Mouse (Mus musculus): Measurements from ENCODE around the gene Hes7.

- TF ChIP-seq SMC3 (IDR thresholded peaks at IDR 0.05; ENCODE audit: low read depth, low read length), result no peak
- no peak for TF ChIP-seq EP300 (IDR thresholded peaks at IDR 0.05; ENCODE audit: low read length)
- no peak for TF ChIP-seq BHLHE40 (IDR thresholded peaks at IDR 0.05; ENCODE audit: low read depth, low read length)
- TF ChIP-seq CTCF (conservative IDR thresholded peaks at IDR 0.05 in 1 of 2, IDR thresholded peaks at IDR 0.05 in 1 of 2; ENCODE audit: low read depth in 2 of 2, low read length in 2 of 2), result no peak
- no peak for TF ChIP-seq MAX (IDR thresholded peaks at IDR 0.05; ENCODE audit: low read length)
- no peak for TF ChIP-seq E2F4 (IDR thresholded peaks at IDR 0.05; ENCODE audit: insufficient replicate concordance, low read depth, low read length)
- no peak for TF ChIP-seq USF2 (conservative IDR thresholded peaks at IDR 0.05; ENCODE audit: low read depth, low read length)
- no peak for TF ChIP-seq POLR2A (IDR thresholded peaks at IDR 0.05; ENCODE audit: low read depth, low read length)
- no peak for TF ChIP-seq KAT2A (IDR thresholded peaks at IDR 0.05; ENCODE audit: insufficient replicate concordance, low read length)
- TF ChIP-seq CHD2 (IDR thresholded peaks at IDR 0.05; ENCODE audit: low read length), result no peak
Observed at GRCm38 (mm10) chr11:69125919-69126705, 5.9 kb downstream of the Hes7 start.
